Mouse (Mus musculus): ENCODE data around the gene Krtap9-5.

GRCm38 (mm10) chr11:99989881-99990405 is 41.7 kb downstream of the Krtap9-5 start:
- no peak for TF ChIP-seq CTCF (IDR thresholded peaks at IDR 0.05; ENCODE audit: extremely low read depth, insufficient read depth, insufficient read length, insufficient replicate concordance)
- TF ChIP-seq POLR2A (IDR thresholded peaks at IDR 0.05; ENCODE audit: low read depth, low read length), result no peak

Data from spleen, adult 2 months (tissue).